Mouse (Mus musculus) C2C12 (cell line): Measurements from ENCODE around the gene Pgghg.

Source experiments
- CEBPB ChIP-seq: IDR thresholded peaks from one replicate; pipeline ENCODE4 v1.6.1; 2011; ENCODE audit warnings: low read depth, mild to moderate bottlenecking, control low read depth, moderate library complexity
- CTCF ChIP-seq: IDR thresholded peaks from one replicate; pipeline ENCODE4 v1.5.1; 2011; ENCODE audit not compliant: control insufficient read depth, insufficient read depth, insufficient read length
- FOSL1 ChIP-seq: IDR thresholded peaks from one replicate; pipeline ENCODE4 v1.8.0; 2011; ENCODE audit warnings: mild to moderate bottlenecking, low read length; ENCODE audit not compliant: poor library complexity, insufficient read depth, severe bottlenecking
- MYOD1 ChIP-seq: IDR thresholded peaks from one replicate; pipeline ENCODE4 v1.6.1; 2011; ENCODE audit warnings: low read depth; ENCODE audit not compliant: control insufficient read depth, insufficient read length
- MYOG ChIP-seq: IDR thresholded peaks from one replicate; pipeline ENCODE4 v1.6.1; 2011; ENCODE audit not compliant: control insufficient read depth, insufficient read length; ENCODE audit errors: extremely low read depth
- USF1 ChIP-seq: IDR thresholded peaks from one replicate; pipeline ENCODE4 v1.6.1; 2011; ENCODE audit warnings: low read depth, mild to moderate bottlenecking, control low read depth, moderate library complexity

DNA sequence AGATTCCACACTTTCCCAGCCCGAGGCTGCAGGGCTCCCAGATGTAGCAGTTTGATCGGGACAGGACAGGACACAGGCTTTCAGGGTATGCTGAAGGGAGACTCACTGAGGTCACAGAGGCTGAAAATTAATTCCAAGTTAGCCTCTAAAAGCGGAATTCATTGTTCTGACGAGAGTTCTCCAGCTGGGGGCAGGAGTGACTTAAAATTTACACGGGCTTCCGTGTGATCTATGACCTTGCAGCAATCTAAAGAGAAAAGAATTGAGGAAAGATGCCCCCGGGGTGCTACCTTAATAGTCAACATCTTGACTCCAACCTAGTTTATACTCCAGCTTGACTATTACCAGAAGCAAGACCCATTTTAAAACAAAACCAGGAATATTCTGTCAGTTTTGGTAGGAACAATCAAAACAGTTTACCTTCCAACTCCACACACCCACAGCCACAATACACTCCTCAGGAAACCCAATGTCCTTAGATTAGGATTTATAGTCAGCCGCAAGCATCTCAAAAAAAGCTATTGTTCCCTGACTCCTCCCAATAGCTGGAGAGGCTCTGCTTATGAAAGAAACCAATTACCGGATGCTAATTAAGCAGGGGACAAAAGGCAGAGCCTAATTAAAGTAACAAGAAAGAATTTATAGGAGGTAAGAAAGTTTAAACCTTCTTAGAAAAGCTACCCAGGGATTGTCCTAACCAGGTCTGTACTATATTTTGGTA is 18.1 kb downstream of the Pgghg start:
- peak; percentile 4 for TF ChIP-seq CTCF
- no peak for TF ChIP-seq USF1
- TF ChIP-seq MYOD1: no peak
- TF ChIP-seq MYOG: no peak
- no peak for TF ChIP-seq CEBPB
- no peak for TF ChIP-seq FOSL1
